Mouse (Mus musculus): ENCODE data around the gene Lrrc10b. TPM values are rescaled to one million over a fixed set of nuclear protein-coding genes. Genes with fewer than 3 reads are reported as not detected.

Gene Lrrc10b
- 0.02 and 0.03 TPM in 2 replicates for polyA plus RNA-seq (2012; rRNA removed)

DNA sequence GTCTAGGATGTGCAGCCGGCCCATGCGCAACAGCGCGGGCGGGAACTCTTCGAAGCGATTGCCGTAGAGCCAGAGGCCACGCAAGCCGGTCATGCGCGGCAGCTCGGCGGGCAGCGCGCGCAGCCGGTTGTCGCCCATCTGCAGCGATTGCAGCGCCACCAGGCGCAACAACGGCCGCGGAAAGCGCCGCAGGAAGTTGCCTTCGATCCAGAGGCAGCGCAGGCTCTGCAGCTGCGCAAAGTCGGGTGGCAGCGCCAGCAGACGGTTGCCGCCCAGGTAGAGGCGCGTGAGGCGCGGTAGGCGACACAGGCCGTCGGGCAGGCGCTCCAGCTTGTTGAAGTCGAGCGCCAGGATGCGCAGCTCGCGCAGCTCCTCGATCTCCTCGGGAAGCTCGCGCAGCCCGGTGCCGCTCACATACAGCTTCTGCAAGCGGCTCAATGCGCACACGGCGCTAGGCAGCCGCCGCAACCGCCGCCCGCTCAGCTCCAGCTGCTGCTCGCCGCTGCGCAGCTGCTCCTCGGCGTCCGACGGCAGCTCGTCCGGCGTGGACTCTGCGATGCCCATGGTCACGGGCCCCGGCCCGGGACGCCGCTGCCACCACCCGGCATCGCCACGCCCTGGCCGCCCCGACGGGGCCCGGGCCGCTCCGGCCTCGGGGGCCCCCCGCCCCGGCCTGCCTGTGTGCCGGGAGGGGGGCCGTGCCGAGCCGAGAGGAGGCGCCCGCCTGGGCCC lies at the start of gene Lrrc10b:
Lrrc10b (minus strand) TSS at position 722 of the 732 bp plus-strand sequence.

DNA sequence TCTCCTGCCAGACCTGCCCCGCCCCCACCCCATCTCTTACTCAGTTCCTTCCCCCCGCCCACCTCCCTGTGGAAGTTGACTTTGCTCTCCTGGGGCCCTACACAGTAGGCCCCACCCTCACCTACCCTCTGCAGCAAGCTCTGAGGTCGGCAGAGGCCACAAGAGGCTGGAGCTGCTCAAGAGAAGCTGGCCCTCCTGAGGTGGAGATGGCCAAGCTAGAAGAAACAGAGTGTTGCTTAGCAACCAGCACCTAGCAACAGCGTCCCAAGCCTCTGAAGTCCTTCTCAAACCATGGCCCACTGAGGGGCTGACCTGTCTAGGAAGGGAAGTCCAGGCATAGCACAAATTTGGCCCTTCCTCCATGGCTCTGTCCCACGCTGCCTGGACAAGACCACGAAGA lies 25.4 kb upstream of the Lrrc10b start, which contains the start of gene Ppp1r32:
Ppp1r32 (minus strand) TSS at position 226 of the 400 bp plus-strand sequence.

Other genes starting within 250 kb of the Lrrc10b start
- 4.8 and 5.8 TPM in 2 replicates for gene Myrf, start 216.7 kb downstream of the Lrrc10b start, polyA plus RNA-seq (2012; rRNA removed)
- 0.33 TPM in 2 replicates for gene Dagla, start 152.6 kb downstream of the Lrrc10b start, polyA plus RNA-seq (2012; rRNA removed)
- 0.22 and 0.27 TPM in 2 replicates for gene Syt7, start 68.4 kb downstream of the Lrrc10b start, polyA plus RNA-seq (2012; rRNA removed)
- 0.15 and 0.28 TPM in 2 replicates for gene Ppp1r32, start 25.5 kb upstream of the Lrrc10b start, polyA plus RNA-seq (2012; rRNA removed)
- gene Cpsf7, start 67.8 kb upstream of the Lrrc10b start, polyA plus RNA-seq (2012; rRNA removed) = 21.9 and 25.9 TPM in 2 replicates
- gene Sdhaf2, start 68.7 kb upstream of the Lrrc10b start, polyA plus RNA-seq (2012; rRNA removed) = 19.4 and 23.6 TPM in 2 replicates
- 8.9 and 10.5 TPM in 2 replicates for gene Tmem216, start 98.8 kb upstream of the Lrrc10b start, polyA plus RNA-seq (2012; rRNA removed)
- gene Cyb561a3, start 119.7 kb upstream of the Lrrc10b start, polyA plus RNA-seq (2012; rRNA removed) = 8.3 and 10.2 TPM in 2 replicates
- gene Tmem138, start 119.9 kb upstream of the Lrrc10b start, polyA plus RNA-seq (2012; rRNA removed) = 7.6 and 8.8 TPM in 2 replicates
- 86.3 and 108 TPM in 2 replicates for gene Ddb1, start 147.9 kb upstream of the Lrrc10b start, polyA plus RNA-seq (2012; rRNA removed)
- 10.6 and 12.6 TPM in 2 replicates for gene Tkfc, start 148.2 kb upstream of the Lrrc10b start, polyA plus RNA-seq (2012; rRNA removed)
- gene Vwce, start 176.7 kb upstream of the Lrrc10b start, polyA plus RNA-seq (2012; rRNA removed) = 5.1 and 7.6 TPM in 2 replicates
- gene Pga5, start 220.6 kb upstream of the Lrrc10b start, polyA plus RNA-seq (2012; rRNA removed) = 0.02 and 0.07 TPM in 2 replicates
- 5.3 and 5.9 TPM in 2 replicates for gene Vps37c, start 231.3 kb upstream of the Lrrc10b start, polyA plus RNA-seq (2012; rRNA removed)

All from liver, embryonic 14 days (tissue).